Mouse (Mus musculus): ENCODE results near the gene Syn3. TPM values are rescaled to one million over a fixed set of nuclear protein-coding genes. Genes with fewer than 3 reads are reported as not detected.

The Syn3 gene
- polyA plus RNA-seq, 1 experiment from 2014 or later: 24.8 TPM

- ATAC-seq: no peak
- WGBS: 79% methylated on average over 4 of the region's 4 CpGs
- Histone ChIP-seq H3K9ac (replicated peaks; ENCODE audit: low read depth, low read length) (no peak overlapping the region), H3K36me3 (ENCODE audit: control insufficient read depth, insufficient read depth) (no peaks in the 10 kb centered on the region), H3K4me3 (replicated peaks; ENCODE audit: low read length) (no peak overlapping the region), H3K4me2 (ENCODE audit: low read length) (no peak overlapping the region), H3K9me3 (ENCODE audit: control insufficient read depth, low read length) (peaks cover 2% of the 10 kb centered on the region; the same call in 1 of the 2 replicates), H3K27me3 (replicated peaks; ENCODE audit: control insufficient read depth, insufficient read depth, low read length) (no peaks in the 10 kb centered on the region), H3K27ac (ENCODE audit: low read length) (no peak overlapping the region), H3K4me1 (replicated peaks; ENCODE audit: control insufficient read depth, insufficient read depth, low read length) (no peaks in the 10 kb centered on the region)
These were observed 100.9 kb downstream of the Syn3 start for GRCm38 (mm10) chr10:86397577-86398346.

- Histone ChIP-seq H3K4me3 (replicated peaks; ENCODE audit: low read length) (no peak overlapping the region), H3K9ac (replicated peaks; ENCODE audit: low read depth, low read length) (no peak overlapping the region), H3K27me3 (replicated peaks; ENCODE audit: control insufficient read depth, insufficient read depth, low read length) (no peaks in the 10 kb centered on the region), H3K36me3 (ENCODE audit: control insufficient read depth, insufficient read depth) (no peaks in the 10 kb centered on the region), H3K4me1 (replicated peaks; ENCODE audit: control insufficient read depth, insufficient read depth, low read length) (peaks cover 17% of the 10 kb centered on the region), H3K9me3 (ENCODE audit: control insufficient read depth, low read length) (peaks cover 2% of the 10 kb centered on the region; the same call in 1 of the 2 replicates), H3K27ac (ENCODE audit: low read length) (no peak overlapping the region), H3K4me2 (ENCODE audit: low read length) (no peak overlapping the region)
- 89% methylated on average over 3 of the region's 3 CpGs for WGBS
- no peak for ATAC-seq
These were observed 106.3 kb downstream of the Syn3 start for GRCm38 (mm10) chr10:86392399-86392798.

GRCm38 (mm10) chr10:86389913-86390312 lies 108.8 kb downstream of the Syn3 start:
- H3K36me3 ChIP-seq (ENCODE audit: control insufficient read depth, insufficient read depth): no peaks in the 10 kb centered on the region
- peak; percentile 70 for ATAC-seq
- WGBS: 9% methylated on average over 2 of the region's 2 CpGs

GRCm38 (mm10) chr10:86389357-86389756 lies 109.3 kb downstream of the Syn3 start:
- Histone ChIP-seq H3K4me1 (replicated peaks; ENCODE audit: control insufficient read depth, insufficient read depth, low read length) (peaks cover 17% of the 10 kb centered on the region), H3K4me3 (replicated peaks; ENCODE audit: low read length) (no peak overlapping the region), H3K9ac (replicated peaks; ENCODE audit: low read depth, low read length) (no peak overlapping the region), H3K4me2 (ENCODE audit: low read length) (no peak overlapping the region), H3K36me3 (ENCODE audit: control insufficient read depth, insufficient read depth) (no peaks in the 10 kb centered on the region), H3K9me3 (ENCODE audit: control insufficient read depth, low read length) (no peaks in the 10 kb centered on the region), H3K27ac (ENCODE audit: low read length) (no peak overlapping the region; the same call in 1 of the 2 replicates), H3K27me3 (replicated peaks; ENCODE audit: control insufficient read depth, insufficient read depth, low read length) (no peaks in the 10 kb centered on the region)
- WGBS: 76% methylated on average over 3 of the region's 3 CpGs
- no peak for ATAC-seq

More at GRCm38 (mm10) chr10:86389913-86390312, 108.8 kb downstream of the Syn3 start:
- Histone ChIP-seq H3K27ac (ENCODE audit: low read length) (peak overlapping the region; percentile 16), H3K4me1 (replicated peaks; ENCODE audit: control insufficient read depth, insufficient read depth, low read length) (peaks cover 17% of the 10 kb centered on the region), H3K27me3 (replicated peaks; ENCODE audit: control insufficient read depth, insufficient read depth, low read length) (no peaks in the 10 kb centered on the region), H3K4me3 (replicated peaks; ENCODE audit: low read length) (no peak overlapping the region), H3K9ac (replicated peaks; ENCODE audit: low read depth, low read length) (no peak overlapping the region), H3K9me3 (ENCODE audit: control insufficient read depth, low read length) (peaks cover 2% of the 10 kb centered on the region; the same call in 1 of the 2 replicates), H3K4me2 (ENCODE audit: low read length) (no peak overlapping the region)

- ATAC-seq: no peak; the same call in 1 of the 2 replicates
- H3K27ac ChIP-seq (ENCODE audit: low read length): no peak overlapping the region
- WGBS: 52% methylated on average over 6 of the region's 6 CpGs
These were observed 109.9 kb downstream of the Syn3 start for GRCm38 (mm10) chr10:86388803-86389202.

GRCm38 (mm10) chr10:86387821-86388440 lies 110.8 kb downstream of the Syn3 start:
- Histone ChIP-seq H3K36me3 (ENCODE audit: control insufficient read depth, insufficient read depth) (no peaks in the 10 kb centered on the region), H3K4me1 (replicated peaks; ENCODE audit: control insufficient read depth, insufficient read depth, low read length) (peaks cover 17% of the 10 kb centered on the region), H3K4me2 (ENCODE audit: low read length) (no peak overlapping the region), H3K9ac (replicated peaks; ENCODE audit: low read depth, low read length) (no peak overlapping the region), H3K27me3 (replicated peaks; ENCODE audit: control insufficient read depth, insufficient read depth, low read length) (no peaks in the 10 kb centered on the region), H3K4me3 (replicated peaks; ENCODE audit: low read length) (no peak overlapping the region), H3K27ac (ENCODE audit: low read length) (no peak overlapping the region), H3K9me3 (ENCODE audit: control insufficient read depth, low read length) (no peaks in the 10 kb centered on the region)
- WGBS: 65% methylated on average over 5 of the region's 5 CpGs
- peak; percentile 45; the same call in 1 of the 2 replicates for ATAC-seq

More at GRCm38 (mm10) chr10:86388803-86389202, 109.9 kb downstream of the Syn3 start:
- Histone ChIP-seq H3K4me3 (replicated peaks; ENCODE audit: low read length) (no peak overlapping the region), H3K9ac (replicated peaks; ENCODE audit: low read depth, low read length) (no peak overlapping the region), H3K9me3 (ENCODE audit: control insufficient read depth, low read length) (no peaks in the 10 kb centered on the region), H3K27me3 (replicated peaks; ENCODE audit: control insufficient read depth, insufficient read depth, low read length) (no peaks in the 10 kb centered on the region), H3K4me1 (replicated peaks; ENCODE audit: control insufficient read depth, insufficient read depth, low read length) (peaks cover 17% of the 10 kb centered on the region), H3K36me3 (ENCODE audit: control insufficient read depth, insufficient read depth) (no peaks in the 10 kb centered on the region), H3K4me2 (ENCODE audit: low read length) (no peak overlapping the region)

- H3K27ac ChIP-seq (ENCODE audit: low read length): no peak overlapping the region
- no peak for ATAC-seq
- H3K4me1 ChIP-seq (replicated peaks; ENCODE audit: control insufficient read depth, insufficient read depth, low read length): peaks cover 17% of the 10 kb centered on the region
- no peak overlapping the region for H3K4me3 ChIP-seq (replicated peaks; ENCODE audit: low read length)
- H3K9ac ChIP-seq (replicated peaks; ENCODE audit: low read depth, low read length): no peak overlapping the region
- 69% methylated on average over 4 of the region's 4 CpGs for WGBS
- no peaks in the 10 kb centered on the region for H3K27me3 ChIP-seq (replicated peaks; ENCODE audit: control insufficient read depth, insufficient read depth, low read length)
- no peaks in the 10 kb centered on the region for H3K9me3 ChIP-seq (ENCODE audit: control insufficient read depth, low read length)
- H3K4me2 ChIP-seq (ENCODE audit: low read length): no peak overlapping the region
- no peaks in the 10 kb centered on the region for H3K36me3 ChIP-seq (ENCODE audit: control insufficient read depth, insufficient read depth)
These were observed 112.5 kb downstream of the Syn3 start for GRCm38 (mm10) chr10:86386232-86386631.

- Histone ChIP-seq H3K4me2 (ENCODE audit: low read length) (no peak overlapping the region), H3K9me3 (ENCODE audit: control insufficient read depth, low read length) (no peaks in the 10 kb centered on the region), H3K27ac (ENCODE audit: low read length) (no peak overlapping the region), H3K9ac (replicated peaks; ENCODE audit: low read depth, low read length) (no peak overlapping the region), H3K4me1 (replicated peaks; ENCODE audit: control insufficient read depth, insufficient read depth, low read length) (peaks cover 17% of the 10 kb centered on the region), H3K27me3 (replicated peaks; ENCODE audit: control insufficient read depth, insufficient read depth, low read length) (no peaks in the 10 kb centered on the region), H3K4me3 (replicated peaks; ENCODE audit: low read length) (no peak overlapping the region), H3K36me3 (ENCODE audit: control insufficient read depth, insufficient read depth) (no peaks in the 10 kb centered on the region)
- ATAC-seq: no peak
- 76% methylated on average over 4 of the region's 4 CpGs for WGBS
These were observed 113.0 kb downstream of the Syn3 start for GRCm38 (mm10) chr10:86385656-86386055.

GRCm38 (mm10) chr10:86384655-86385054 lies 114.0 kb downstream of the Syn3 start:
- H3K9me3 ChIP-seq (ENCODE audit: control insufficient read depth, low read length): no peaks in the 10 kb centered on the region
- H3K27me3 ChIP-seq (replicated peaks; ENCODE audit: control insufficient read depth, insufficient read depth, low read length): no peaks in the 10 kb centered on the region
- WGBS: 93% methylated on average over 2 of the region's 2 CpGs
- no peak overlapping the region for H3K4me3 ChIP-seq (replicated peaks; ENCODE audit: low read length)
- no peak overlapping the region for H3K4me2 ChIP-seq (ENCODE audit: low read length)
- no peak overlapping the region for H3K27ac ChIP-seq (ENCODE audit: low read length)
- ATAC-seq: no peak
- no peak overlapping the region for H3K9ac ChIP-seq (replicated peaks; ENCODE audit: low read depth, low read length)
- no peaks in the 10 kb centered on the region for H3K36me3 ChIP-seq (ENCODE audit: control insufficient read depth, insufficient read depth)
- peaks cover 12% of the 10 kb centered on the region for H3K4me1 ChIP-seq (replicated peaks; ENCODE audit: control insufficient read depth, insufficient read depth, low read length)

Data from forebrain, embryonic 16.5 days (tissue).